Mouse (Mus musculus): ENCODE measurements around the gene H2-K1. TPM values are rescaled to one million over a fixed set of nuclear protein-coding genes. Genes with fewer than 3 reads are reported as not detected.

H2-K1 gene
- polyA plus RNA-seq, 1 experiment from 2014 or later = 10.9 TPM

- 88% methylated on average over 18 of the region's 18 CpGs for WGBS
- no peak for ATAC-seq (ENCODE audit: low read depth)
- Histone ChIP-seq H3K27ac (ENCODE audit: low read depth, low read length) (no peak overlapping the region; the same call in 1 of the 2 replicates), H3K4me2 (ENCODE audit: low read depth, low read length) (peak overlapping the region; percentile 89), H3K9me3 (ENCODE audit: control insufficient read depth, low read length) (no peaks in the 10 kb centered on the region), H3K36me3 (ENCODE audit: control insufficient read depth, insufficient read depth, low read length) (peaks cover 13% of the 10 kb centered on the region), H3K27me3 (ENCODE audit: control insufficient read depth, insufficient read depth, low read length) (no peaks in the 10 kb centered on the region), H3K4me1 (ENCODE audit: control insufficient read depth, insufficient read depth, low read length) (peaks cover 52% of the 10 kb centered on the region), H3K9ac (replicated peaks; ENCODE audit: low read depth, low read length) (no peak overlapping the region), H3K4me3 (ENCODE audit: low read depth, low read length) (peak overlapping the region; percentile 85; the same call in 1 of the 2 replicates)
Measured at GRCm38 (mm10) chr17:34029150-34029889, 29.2 kb upstream of the H2-K1 start.

- Histone ChIP-seq H3K4me3 (ENCODE audit: low read depth, low read length) (no peak overlapping the region), H3K4me1 (ENCODE audit: control insufficient read depth, insufficient read depth, low read length) (peaks cover 56% of the 10 kb centered on the region), H3K9me3 (ENCODE audit: control insufficient read depth, low read length) (no peaks in the 10 kb centered on the region), H3K9ac (replicated peaks; ENCODE audit: low read depth, low read length) (no peak overlapping the region), H3K36me3 (ENCODE audit: control insufficient read depth, insufficient read depth, low read length) (peaks cover 12% of the 10 kb centered on the region), H3K4me2 (ENCODE audit: low read depth, low read length) (peak overlapping the region; percentile 93), H3K27ac (ENCODE audit: low read depth, low read length) (peak overlapping the region; percentile 83), H3K27me3 (ENCODE audit: control insufficient read depth, insufficient read depth, low read length) (no peaks in the 10 kb centered on the region)
- ATAC-seq (ENCODE audit: low read depth) = no peak
- 49% methylated on average over 17 of the region's 17 CpGs for WGBS
Measured at GRCm38 (mm10) chr17:34028501-34029149, 28.5 kb upstream of the H2-K1 start.

DNA sequence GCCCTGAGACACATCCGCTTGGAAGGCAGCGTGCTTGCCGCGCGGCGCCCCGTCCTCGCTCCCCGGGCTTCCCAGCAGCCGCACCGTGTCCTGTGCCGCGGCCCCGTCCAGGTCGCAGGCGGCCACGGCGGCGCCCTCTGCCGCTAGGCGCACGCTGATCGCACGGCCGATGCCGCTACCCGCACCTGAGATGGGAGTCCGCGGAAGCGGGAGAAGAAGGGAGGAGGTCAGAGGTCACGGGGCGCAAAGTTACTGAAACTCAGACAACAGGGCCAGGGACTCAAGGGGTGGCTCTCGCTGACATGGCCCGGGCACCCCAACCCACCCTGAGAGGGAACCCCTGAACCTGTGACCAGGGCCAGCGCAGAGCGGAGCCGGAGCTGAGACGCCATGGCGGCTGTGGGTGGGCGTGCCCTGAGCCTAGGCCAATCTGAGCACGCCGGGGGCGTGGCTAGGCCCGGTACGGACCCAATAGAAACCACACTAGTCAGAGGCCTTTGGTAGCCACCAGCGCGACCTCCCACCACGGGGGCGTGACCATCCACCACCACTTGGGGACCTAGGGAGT lies 27.6 kb upstream of the H2-K1 start, which contains the start of gene H2-Ke6:
H2-Ke6 (minus strand) TSS at position 405 of the 568 bp plus-strand sequence.
- Histone ChIP-seq H3K4me2 (ENCODE audit: low read depth, low read length) (peak within 1 kb of the TSS; percentile 93), H3K4me1 (ENCODE audit: control insufficient read depth, insufficient read depth, low read length) (peaks cover 56% of the 10 kb centered on the region), H3K9ac (replicated peaks; ENCODE audit: low read depth, low read length) (peak within 1 kb of the TSS; percentile 78), H3K4me3 (ENCODE audit: low read depth, low read length) (peak within 1 kb of the TSS; percentile 49), H3K27me3 (ENCODE audit: control insufficient read depth, insufficient read depth, low read length) (no peaks in the 10 kb centered on the region), H3K36me3 (ENCODE audit: control insufficient read depth, insufficient read depth, low read length) (peaks cover 12% of the 10 kb centered on the region), H3K27ac (ENCODE audit: low read depth, low read length) (peak within 1 kb of the TSS; percentile 83), H3K9me3 (ENCODE audit: control insufficient read depth, low read length) (no peaks in the 10 kb centered on the region)
- peak; percentile 65 for ATAC-seq (ENCODE audit: low read depth)
- WGBS = under 1% methylated on average over 49 of the region's 49 CpGs

- Histone ChIP-seq H3K36me3 (ENCODE audit: control insufficient read depth, insufficient read depth, low read length) (peaks cover 12% of the 10 kb centered on the region), H3K27ac (ENCODE audit: low read depth, low read length) (peak overlapping the region; percentile 83), H3K4me2 (ENCODE audit: low read depth, low read length) (peak overlapping the region; percentile 93), H3K4me3 (ENCODE audit: low read depth, low read length) (peak overlapping the region; percentile 49), H3K27me3 (ENCODE audit: control insufficient read depth, insufficient read depth, low read length) (no peaks in the 10 kb centered on the region), H3K9ac (replicated peaks; ENCODE audit: low read depth, low read length) (peak overlapping the region; percentile 78), H3K9me3 (ENCODE audit: control insufficient read depth, low read length) (no peaks in the 10 kb centered on the region), H3K4me1 (ENCODE audit: control insufficient read depth, insufficient read depth, low read length) (peaks cover 54% of the 10 kb centered on the region)
- WGBS = 3% methylated on average over 36 of the region's 36 CpGs
- ATAC-seq (ENCODE audit: low read depth) = no peak
Measured at GRCm38 (mm10) chr17:34026917-34027655, 26.9 kb upstream of the H2-K1 start.

- H3K4me3 ChIP-seq (ENCODE audit: low read depth, low read length) = peak overlapping the region; percentile 49
- no peaks in the 10 kb centered on the region for H3K27me3 ChIP-seq (ENCODE audit: control insufficient read depth, insufficient read depth, low read length)
- H3K4me2 ChIP-seq (ENCODE audit: low read depth, low read length) = peak overlapping the region; percentile 93
- no peak overlapping the region; the same call in 1 of the 2 replicates for H3K9ac ChIP-seq (replicated peaks; ENCODE audit: low read depth, low read length)
- no peak for ATAC-seq (ENCODE audit: low read depth)
- peaks cover 12% of the 10 kb centered on the region for H3K36me3 ChIP-seq (ENCODE audit: control insufficient read depth, insufficient read depth, low read length)
- peak overlapping the region; percentile 74 for H3K27ac ChIP-seq (ENCODE audit: low read depth, low read length)
- no peaks in the 10 kb centered on the region for H3K9me3 ChIP-seq (ENCODE audit: control insufficient read depth, low read length)
- 14% methylated on average over 2 of the region's 2 CpGs for WGBS
- H3K4me1 ChIP-seq (ENCODE audit: control insufficient read depth, insufficient read depth, low read length) = peaks cover 54% of the 10 kb centered on the region
Measured at GRCm38 (mm10) chr17:34026221-34026620, 26.1 kb upstream of the H2-K1 start.

GRCm38 (mm10) chr17:34025756-34026151 lies 25.6 kb upstream of the H2-K1 start:
- H3K36me3 ChIP-seq (ENCODE audit: control insufficient read depth, insufficient read depth, low read length) = peaks cover 12% of the 10 kb centered on the region
- no peaks in the 10 kb centered on the region for H3K27me3 ChIP-seq (ENCODE audit: control insufficient read depth, insufficient read depth, low read length)
- ATAC-seq (ENCODE audit: low read depth) = peak; percentile 9; the same call in 1 of the 2 replicates
- H3K4me2 ChIP-seq (ENCODE audit: low read depth, low read length) = peak overlapping the region; percentile 93
- H3K4me3 ChIP-seq (ENCODE audit: low read depth, low read length) = peak overlapping the region; percentile 58
- H3K9me3 ChIP-seq (ENCODE audit: control insufficient read depth, low read length) = no peaks in the 10 kb centered on the region
- H3K4me1 ChIP-seq (ENCODE audit: control insufficient read depth, insufficient read depth, low read length) = peaks cover 52% of the 10 kb centered on the region
- peak overlapping the region; percentile 99 for H3K27ac ChIP-seq (ENCODE audit: low read depth, low read length)
- WGBS = 2% methylated on average over 7 of the region's 7 CpGs
- H3K9ac ChIP-seq (replicated peaks; ENCODE audit: low read depth, low read length) = peak overlapping the region; percentile 91; the same call in 1 of the 2 replicates

DNA sequence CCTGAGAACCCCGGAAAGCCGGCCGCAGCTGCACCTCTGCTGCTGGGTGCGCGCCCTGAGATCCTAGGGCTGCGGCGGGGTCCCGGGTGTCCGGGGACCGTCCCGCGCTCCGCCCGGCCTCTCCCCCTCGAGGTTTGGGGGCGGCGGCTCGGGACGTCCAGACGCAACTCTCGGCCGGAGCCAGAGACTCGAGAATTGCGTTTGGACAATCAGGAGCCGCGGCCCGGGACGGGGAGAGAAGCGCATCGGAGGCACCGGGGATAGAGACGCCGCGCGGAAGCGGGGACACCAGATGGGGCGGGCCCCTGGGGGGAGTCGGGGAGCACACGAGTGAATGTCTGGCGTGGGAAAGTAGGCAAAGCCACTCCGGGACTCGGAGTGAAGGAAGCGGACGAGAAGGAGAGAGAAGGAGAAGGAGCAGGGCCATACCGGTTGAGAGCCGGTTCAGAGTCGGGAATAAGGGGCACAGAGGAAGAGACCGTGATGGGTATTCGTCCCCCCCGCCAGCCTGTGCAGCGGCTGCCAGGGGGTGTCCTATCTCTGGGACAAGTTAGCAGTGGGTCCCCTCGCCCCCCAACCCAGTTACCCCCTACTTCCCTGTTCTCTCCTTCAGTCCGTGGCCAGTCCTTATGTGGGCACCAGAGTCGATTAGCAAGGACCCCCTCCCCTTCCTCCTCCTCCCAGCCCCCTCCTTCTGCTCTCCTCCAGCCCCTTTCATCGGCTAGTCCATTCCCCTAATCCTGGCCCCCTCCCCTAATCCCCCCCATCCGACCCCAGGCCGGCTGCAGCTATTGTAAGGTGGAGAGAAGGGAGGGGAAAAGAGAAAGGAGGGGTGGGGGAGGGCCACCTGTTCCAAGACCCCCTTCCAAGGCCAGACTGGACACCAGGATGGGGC lies 25.0 kb upstream of the H2-K1 start:
- Histone ChIP-seq H3K4me3 (ENCODE audit: low read depth, low read length) (peak overlapping the region; percentile 58), H3K9me3 (ENCODE audit: control insufficient read depth, low read length) (no peaks in the 10 kb centered on the region), H3K4me1 (ENCODE audit: control insufficient read depth, insufficient read depth, low read length) (peaks cover 45% of the 10 kb centered on the region), H3K36me3 (ENCODE audit: control insufficient read depth, insufficient read depth, low read length) (peaks cover 12% of the 10 kb centered on the region), H3K4me2 (ENCODE audit: low read depth, low read length) (peak overlapping the region; percentile 93), H3K27me3 (ENCODE audit: control insufficient read depth, insufficient read depth, low read length) (no peaks in the 10 kb centered on the region), H3K27ac (ENCODE audit: low read depth, low read length) (peak overlapping the region; percentile 99), H3K9ac (replicated peaks; ENCODE audit: low read depth, low read length) (peak overlapping the region; percentile 91)
- WGBS = under 1% methylated on average over 54 of the region's 57 CpGs
- peak; percentile 9; the same call in 1 of the 2 replicates for ATAC-seq (ENCODE audit: low read depth)

GRCm38 (mm10) chr17:34024317-34024821 lies 24.2 kb upstream of the H2-K1 start, which contains the start of gene Ring1:
Ring1 (minus strand) TSS chr17:34024680.
- H3K4me1 ChIP-seq (ENCODE audit: control insufficient read depth, insufficient read depth, low read length) = peaks cover 38% of the 10 kb centered on the region

More at GRCm38 (mm10) chr17:34024317-34024821, 24.2 kb upstream of the H2-K1 start, which contains the start of gene Ring1:
- H3K4me3 ChIP-seq (ENCODE audit: low read depth, low read length) = peak within 1 kb of the TSS; percentile 58
- H3K4me2 ChIP-seq (ENCODE audit: low read depth, low read length) = peak within 1 kb of the TSS; percentile 93
- ATAC-seq (ENCODE audit: low read depth) = peak; percentile 80
- H3K9me3 ChIP-seq (ENCODE audit: control insufficient read depth, low read length) = no peaks in the 10 kb centered on the region
- H3K9ac ChIP-seq (replicated peaks; ENCODE audit: low read depth, low read length) = peak within 1 kb of the TSS; percentile 91
- peaks cover 10% of the 10 kb centered on the region for H3K36me3 ChIP-seq (ENCODE audit: control insufficient read depth, insufficient read depth, low read length)
- peak within 1 kb of the TSS; percentile 99 for H3K27ac ChIP-seq (ENCODE audit: low read depth, low read length)
- no peaks in the 10 kb centered on the region for H3K27me3 ChIP-seq (ENCODE audit: control insufficient read depth, insufficient read depth, low read length)
- 1% methylated on average over 39 of the region's 58 CpGs for WGBS

All from neural tube, embryonic 14.5 days (tissue).